Mouse (Mus musculus) hindbrain, embryonic 11.5 days (tissue): ENCODE data around the gene Slc25a12. TPM values are rescaled to one million over a fixed set of nuclear protein-coding genes. Genes with fewer than 3 reads are reported as not detected.

Experiments
- ATAC-seq: fragments of 200-750 bp; cut with Nextera tagmentation; 2 replicates; pipeline ENCODE4 v1.8.0; 2017; ENCODE audit warnings: mild to moderate bottlenecking, moderate TSS enrichment, moderate library complexity; ENCODE audit not compliant: low FRiP score
- DNase-seq: peaks from one replicate; pipeline ENCODE4 v3.0.0-alpha.2; 2015; ENCODE audit warnings: low spot score
- H3K27ac ChIP-seq: fragments of 300-500 bp; sonication (generic); 2 replicates; pipeline ENCODE4 v1.5.1; 2014; ENCODE audit warnings: mild to moderate bottlenecking, low read depth, low read length
- H3K27me3 ChIP-seq: fragments of 300-500 bp; sonication (generic); 2 replicates; pipeline ENCODE4 v1.6.1; 2014; ENCODE audit warnings: mild to moderate bottlenecking, low read length, moderate library complexity, mixed read lengths; ENCODE audit not compliant: control insufficient read depth, insufficient read depth
- H3K36me3 ChIP-seq: fragments of 300-500 bp; sonication (generic); 2 replicates; pipeline ENCODE4 v1.6.1; 2014; ENCODE audit warnings: mild to moderate bottlenecking, low read length, moderate library complexity, mixed read lengths; ENCODE audit not compliant: control insufficient read depth, insufficient read depth
- H3K4me1 ChIP-seq: fragments of 300-500 bp; sonication (generic); replicated peaks from 2 replicates; pipeline ENCODE4 v1.6.1; 2014; ENCODE audit warnings: low read length, mixed read lengths; ENCODE audit not compliant: control insufficient read depth, insufficient read depth
- H3K4me2 ChIP-seq: fragments of 300-500 bp; sonication (generic); replicated peaks from 2 replicates; pipeline ENCODE4 v1.6.1; 2014; ENCODE audit warnings: mild to moderate bottlenecking, low read depth, low read length
- H3K4me3 ChIP-seq: fragments of 300-500 bp; sonication (generic); 2 replicates; pipeline ENCODE4 v1.5.1; 2014; ENCODE audit warnings: low read depth, low read length
- H3K9ac ChIP-seq: fragments of 300-500 bp; sonication (generic); 2 replicates; pipeline ENCODE4 v1.6.1; 2014; ENCODE audit warnings: low read depth, low read length
- H3K9me3 ChIP-seq: fragments of 300-500 bp; sonication (generic); 2 replicates; pipeline ENCODE4 v1.6.1; 2016; ENCODE audit warnings: low read length; ENCODE audit not compliant: control insufficient read depth
- WGBS: fragments of 180-500 bp; shearing (Covaris S2); extraction: QIAGEN DNeasy Blood & Tissue Kit; methylation state at CpG from one replicate; pipeline ENCODE4 v1.1.7; 2014; 5-methylcytosine and 5-hydroxymethylcytosine counted together
- polyA plus RNA-seq: library from polyadenylated mRNA; unstranded; fragments of >200 nt; fragmentation: Nextera tagmentation; extraction: Ambion mirVana; gene quantifications from 2 replicates; pipeline ENCODE4 v1.2.1, GENCODE M21; 2014

Slc25a12 gene
- 39.7 and 41.5 TPM in 2 replicates for polyA plus RNA-seq

DNA sequence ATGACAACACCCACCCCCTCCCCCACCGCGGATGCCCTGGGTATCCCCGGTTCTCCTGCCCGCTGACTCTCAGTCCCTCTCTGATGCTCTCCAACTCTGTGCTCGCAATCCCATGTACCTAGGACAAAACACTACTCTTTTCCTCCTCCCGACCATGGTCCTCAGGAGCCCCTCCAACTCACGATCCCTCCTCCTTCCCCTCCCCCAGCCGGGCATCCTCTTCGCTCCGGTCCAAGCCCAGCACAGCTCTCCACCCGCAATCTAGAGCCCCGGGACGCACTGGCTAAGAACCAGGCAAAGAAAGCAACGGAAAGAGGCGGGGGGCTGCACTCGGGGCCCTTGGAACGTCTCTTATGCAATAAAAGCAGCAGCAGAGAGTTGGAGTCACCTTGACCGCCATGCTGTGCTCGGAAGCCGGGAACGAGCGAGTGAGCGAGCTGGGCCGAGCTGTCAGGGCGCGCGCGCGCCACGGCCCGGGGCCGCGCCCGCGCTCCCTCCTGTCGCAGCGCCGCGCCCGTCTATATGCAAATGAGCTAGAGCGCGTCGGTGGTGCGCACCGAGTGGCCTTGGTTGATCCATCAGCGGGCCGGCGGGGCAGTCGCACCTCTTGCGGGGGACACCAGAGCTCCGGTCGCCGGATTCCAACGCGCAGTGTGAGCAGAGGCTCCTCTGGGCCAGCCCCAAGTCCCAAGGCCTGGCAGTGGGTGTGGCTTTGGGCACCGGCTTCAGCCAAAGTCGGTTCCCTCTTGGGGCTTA is at the start of gene Slc25a12:
Slc25a12 (minus strand) TSS at position 625 of the 756 bp plus-strand sequence.
- WGBS = under 1% methylated on average over 56 of the region's 57 CpGs
- Histone ChIP-seq H3K36me3 (no peaks in the 10 kb centered on the region), H3K4me2 (peak within 1 kb of the TSS; percentile 51), H3K27me3 (no peaks in the 10 kb centered on the region), H3K9ac (peak within 1 kb of the TSS; percentile 54), H3K4me3 (peak within 1 kb of the TSS; percentile 51), H3K9me3 (no peaks in the 10 kb centered on the region), H3K27ac (peak within 1 kb of the TSS; percentile 44; the same call in 1 of the 2 replicates), H3K4me1 (0 out of 2 replicates have a peak, but pooled peaks cover 2% of the 10 kb centered on the region)
- DNase-seq (peak; percentile 91), ATAC-seq (peak; percentile 95)

DNA sequence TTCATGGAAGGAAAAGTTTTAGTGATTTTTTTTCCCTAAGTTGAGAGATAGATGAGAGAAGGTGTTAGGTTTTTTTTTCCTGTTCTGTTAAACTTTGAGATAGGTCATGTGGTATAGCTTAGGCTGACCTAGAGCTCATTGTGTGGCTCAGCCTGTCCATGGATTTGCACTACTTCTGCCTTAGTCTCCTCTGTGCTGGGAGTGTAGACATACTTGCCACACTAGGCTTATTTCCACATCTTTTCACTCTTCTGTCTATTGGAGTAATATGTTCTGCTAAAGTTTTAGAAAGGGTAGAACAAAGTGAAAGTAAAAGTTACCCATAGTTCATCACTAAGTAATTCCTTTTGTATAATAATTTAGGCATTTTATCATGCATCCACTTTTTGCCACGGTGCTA is 38.1 kb upstream of the Slc25a12 start:
- no peaks in the 10 kb centered on the region for H3K27me3 ChIP-seq
- no peaks in the 10 kb centered on the region for H3K36me3 ChIP-seq
- H3K9ac ChIP-seq = no peak overlapping the region
- H3K4me1 ChIP-seq = no peaks in the 10 kb centered on the region
- no peaks in the 10 kb centered on the region for H3K9me3 ChIP-seq
- no peak overlapping the region for H3K4me3 ChIP-seq
- ATAC-seq (no peak), DNase-seq (no peak)
- WGBS = 93% methylated on average over 1 of the region's 1 CpGs
- H3K27ac ChIP-seq = no peak overlapping the region
- H3K4me2 ChIP-seq = no peak overlapping the region

DNA sequence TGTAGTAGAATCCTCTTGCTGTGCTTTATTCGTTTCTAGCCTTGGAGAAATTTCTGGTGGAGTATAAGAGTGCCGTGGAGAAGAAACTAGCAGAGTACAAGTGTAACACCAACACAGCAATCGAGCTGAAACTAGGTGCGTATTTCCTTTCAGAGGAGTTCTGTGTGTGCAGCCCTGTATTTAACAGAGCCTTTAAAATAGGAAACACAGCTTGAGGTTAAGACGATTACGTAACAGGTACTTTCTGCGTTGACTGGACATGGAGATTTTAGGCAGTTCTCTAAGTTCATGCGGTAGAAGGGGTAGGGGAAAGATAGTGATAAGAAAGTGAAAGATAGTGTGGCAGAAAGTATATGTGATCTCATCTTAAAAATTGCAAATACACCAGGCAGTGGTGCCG is 22.3 kb upstream of the Slc25a12 start:
- Histone ChIP-seq H3K4me2 (peak overlapping the region; percentile 74), H3K4me3 (peak overlapping the region; percentile 92), H3K4me1 (peaks cover 2% of the 10 kb centered on the region; the same call in 1 of the 2 replicates), H3K9me3 (no peaks in the 10 kb centered on the region), H3K27me3 (no peaks in the 10 kb centered on the region), H3K36me3 (peaks cover 4% of the 10 kb centered on the region; the same call in 1 of the 2 replicates), H3K9ac (peak overlapping the region; percentile 78), H3K27ac (no peak overlapping the region)
- peak; percentile 16 for DNase-seq
- ATAC-seq = no peak
- 66% methylated on average over 9 of the region's 9 CpGs for WGBS

DNA sequence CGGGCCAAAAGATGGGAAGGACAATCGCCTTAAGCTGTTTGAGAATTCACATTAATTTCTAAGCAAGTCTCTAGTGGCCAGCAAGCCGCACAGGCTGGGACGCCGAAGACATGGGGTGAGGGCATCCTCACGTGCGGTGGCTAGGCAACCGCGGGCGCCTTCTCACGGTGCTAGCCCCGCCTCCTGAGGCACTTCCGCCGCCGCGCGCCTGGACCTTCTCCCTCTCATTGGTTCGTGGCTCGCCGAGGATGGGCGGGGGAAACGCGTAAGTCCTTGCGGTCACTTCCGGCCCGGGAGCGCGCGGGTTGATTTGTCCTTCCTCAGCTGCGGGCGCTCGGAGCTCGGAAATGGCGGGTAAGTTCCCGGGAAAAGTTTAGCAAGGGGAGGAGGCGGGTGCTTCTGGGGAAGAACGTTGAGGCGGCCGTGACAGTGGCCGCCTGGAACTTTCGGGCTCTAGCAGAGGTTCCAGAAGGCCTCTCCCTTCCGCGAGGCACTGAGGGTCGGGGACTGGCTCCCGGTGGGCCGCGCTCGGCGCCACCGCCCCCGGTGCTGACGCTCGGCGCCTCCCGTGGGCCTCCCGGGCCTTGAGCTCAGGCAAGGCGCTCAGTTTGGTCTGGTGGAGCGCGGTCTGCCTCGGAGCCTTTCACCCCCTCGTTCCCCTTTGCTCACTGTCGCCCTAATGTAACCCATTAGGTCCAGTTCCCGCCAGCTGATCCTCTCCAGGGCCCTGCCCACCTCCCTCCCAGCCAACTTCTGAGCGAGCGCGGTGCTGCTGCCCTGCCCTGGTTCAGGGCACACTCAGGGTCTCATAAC is 21.6 kb upstream of the Slc25a12 start, which contains the start of gene Hat1:
Hat1 (plus strand) TSS at position 8 of the 813 bp plus-strand sequence.
- Histone ChIP-seq H3K4me2 (peak within 1 kb of the TSS; percentile 74), H3K9ac (peak within 1 kb of the TSS; percentile 78), H3K27me3 (no peaks in the 10 kb centered on the region), H3K4me3 (peak within 1 kb of the TSS; percentile 92), H3K9me3 (no peaks in the 10 kb centered on the region), H3K27ac (no peak within 1 kb of the TSS), H3K4me1 (peaks cover 2% of the 10 kb centered on the region; the same call in 1 of the 2 replicates), H3K36me3 (peaks cover 4% of the 10 kb centered on the region; the same call in 1 of the 2 replicates)
- DNase-seq (peak; percentile 99), ATAC-seq (peak; percentile 98)
- WGBS = under 1% methylated on average over 60 of the region's 66 CpGs

DNA sequence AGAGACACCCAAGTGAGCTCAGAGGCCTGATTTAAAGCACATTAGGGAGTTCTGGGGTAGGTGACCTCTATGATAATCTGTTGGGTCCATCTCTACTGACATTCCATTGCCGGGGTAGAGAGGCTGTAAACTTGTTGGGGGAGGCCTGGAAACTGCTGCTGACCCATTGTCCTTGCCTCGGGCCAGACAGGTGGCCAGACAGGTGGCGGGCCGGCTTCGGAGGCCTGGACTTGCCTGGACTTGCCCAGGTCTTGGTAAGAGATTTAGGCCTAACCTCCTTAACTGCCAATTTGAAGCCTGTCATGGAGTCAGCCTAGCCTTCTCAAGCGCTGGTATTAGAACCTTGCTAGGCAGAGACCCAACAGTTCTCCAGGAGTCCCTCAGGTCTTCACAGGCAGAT is 20.2 kb upstream of the Slc25a12 start:
- ATAC-seq = no peak
- Histone ChIP-seq H3K27ac (no peak overlapping the region), H3K36me3 (peaks cover 2% of the 10 kb centered on the region; the same call in 1 of the 2 replicates), H3K4me3 (no peak overlapping the region), H3K9ac (no peak overlapping the region), H3K27me3 (no peaks in the 10 kb centered on the region), H3K4me1 (peaks cover 2% of the 10 kb centered on the region; the same call in 1 of the 2 replicates), H3K4me2 (no peak overlapping the region), H3K9me3 (no peaks in the 10 kb centered on the region)
- WGBS = 91% methylated on average over 6 of the region's 6 CpGs
- no peak for DNase-seq

DNA sequence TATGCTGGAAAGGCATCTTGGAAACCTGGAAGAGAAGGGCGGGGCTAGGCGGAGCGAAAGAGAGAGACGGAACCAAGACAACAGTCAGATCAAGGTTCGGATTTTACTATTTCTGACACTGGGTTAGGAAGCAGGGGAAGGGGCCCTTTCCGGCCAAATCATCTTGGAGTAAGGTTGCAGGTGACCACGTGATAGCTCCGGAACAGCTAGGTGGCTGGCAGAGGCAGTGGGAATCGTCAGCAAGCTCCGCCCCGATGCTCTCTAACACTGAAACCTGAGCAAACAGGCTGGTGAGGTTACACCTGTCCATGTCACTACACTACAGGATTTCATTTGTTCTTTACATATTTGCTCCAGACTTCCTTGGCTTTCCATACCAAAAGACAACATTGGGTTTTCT is 16.3 kb upstream of the Slc25a12 start:
- H3K4me2 ChIP-seq = no peak overlapping the region
- H3K9ac ChIP-seq = no peak overlapping the region
- WGBS = 47% methylated on average over 11 of the region's 11 CpGs
- no peaks in the 10 kb centered on the region for H3K36me3 ChIP-seq
- no peak for DNase-seq
- no peak for ATAC-seq
- H3K4me1 ChIP-seq = no peaks in the 10 kb centered on the region
- no peaks in the 10 kb centered on the region for H3K9me3 ChIP-seq
- H3K27me3 ChIP-seq = no peaks in the 10 kb centered on the region
- H3K4me3 ChIP-seq = no peak overlapping the region
- no peak overlapping the region for H3K27ac ChIP-seq

DNA sequence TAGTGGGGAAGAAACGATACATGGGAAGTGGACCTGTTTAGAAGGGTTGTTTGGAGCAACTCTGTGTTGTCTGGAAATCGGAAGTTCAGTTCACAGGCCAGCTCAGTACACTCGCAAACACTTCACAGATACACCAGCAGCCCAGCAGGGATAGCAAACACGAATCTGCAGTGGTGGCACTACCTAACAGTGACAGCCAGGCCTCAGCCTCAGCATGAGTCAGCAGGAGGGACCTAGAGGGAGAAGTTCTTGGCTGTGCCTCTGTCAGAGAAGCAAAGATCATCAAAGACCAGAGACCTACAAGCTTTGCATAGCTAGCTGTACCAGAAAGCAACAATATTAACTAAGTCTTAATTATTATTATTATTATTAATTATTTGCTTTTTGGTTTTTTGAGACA is 14.4 kb upstream of the Slc25a12 start:
- H3K4me3 ChIP-seq = no peak overlapping the region
- no peaks in the 10 kb centered on the region for H3K9me3 ChIP-seq
- H3K4me2 ChIP-seq = no peak overlapping the region
- ATAC-seq (no peak), DNase-seq (no peak)
- no peaks in the 10 kb centered on the region for H3K27me3 ChIP-seq
- H3K36me3 ChIP-seq = no peaks in the 10 kb centered on the region
- 81% methylated on average over 4 of the region's 4 CpGs for WGBS
- H3K4me1 ChIP-seq = no peaks in the 10 kb centered on the region
- no peak overlapping the region for H3K27ac ChIP-seq
- no peak overlapping the region for H3K9ac ChIP-seq

DNA sequence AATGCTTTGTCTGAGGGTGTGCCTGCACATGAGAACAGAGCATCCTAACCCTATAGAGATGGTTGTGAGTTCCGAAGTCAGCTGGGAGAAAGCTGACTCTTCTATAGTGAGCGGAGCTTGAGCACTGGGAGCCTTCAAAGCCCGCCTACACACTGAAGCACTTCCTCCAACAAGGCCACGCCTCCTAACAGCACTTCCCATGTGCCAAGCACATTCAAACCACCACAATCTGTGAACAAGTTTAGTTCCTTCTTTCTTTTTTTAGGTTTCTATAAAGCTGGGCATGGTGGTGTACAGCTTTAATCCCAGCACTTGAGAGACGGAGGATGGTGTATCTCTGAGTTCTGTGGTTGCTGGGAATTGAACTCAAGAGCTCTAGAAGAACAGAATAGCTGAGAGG is 9.9 kb upstream of the Slc25a12 start:
- Histone ChIP-seq H3K36me3 (no peaks in the 10 kb centered on the region), H3K9me3 (no peaks in the 10 kb centered on the region), H3K9ac (no peak overlapping the region), H3K4me3 (no peak overlapping the region), H3K4me2 (no peak overlapping the region), H3K4me1 (no peaks in the 10 kb centered on the region), H3K27me3 (no peaks in the 10 kb centered on the region), H3K27ac (no peak overlapping the region)
- no peak for ATAC-seq
- no peak for DNase-seq
- 88% methylated on average over 5 of the region's 5 CpGs for WGBS
